Mouse (Mus musculus) megakaryocyte-erythroid progenitor cell, adult 5 weeks (primary cell): ENCODE data around the gene Fat4. TPM values are rescaled to one million over a fixed set of nuclear protein-coding genes. Genes with fewer than 3 reads are reported as not detected.

Experiments used
- polyA plus RNA-seq: library from polyadenylated mRNA; stranded (reverse); fragments of >175 nt; gene quantifications from 2 replicates; pipeline ENCODE4 v1.2.3, GENCODE M21; 2012

The Fat4 gene
- 0.03 TPM in 1 of 2 replicates, not detected in the other for polyA plus RNA-seq

DNA sequence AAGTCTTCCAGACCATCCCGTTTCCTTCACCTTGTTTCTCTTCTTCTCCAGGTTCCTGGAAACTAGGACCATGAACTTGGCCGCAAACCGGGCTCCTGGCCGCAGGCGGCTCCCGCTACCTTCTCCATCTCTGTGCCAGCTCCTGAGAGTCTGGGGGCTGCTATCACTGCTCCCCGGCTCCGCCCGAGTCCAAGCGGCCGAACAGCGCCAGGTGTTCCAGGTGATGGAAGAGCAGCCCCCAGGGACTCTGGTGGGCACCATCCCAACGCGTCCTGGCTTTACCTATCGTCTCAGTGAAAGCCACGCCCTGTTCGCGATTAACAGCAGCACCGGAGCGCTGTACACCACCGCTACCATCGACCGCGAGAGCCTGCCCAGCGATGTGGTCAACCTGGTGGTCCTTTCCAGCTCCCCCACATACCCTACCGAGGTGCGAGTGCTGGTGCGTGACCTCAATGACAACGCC, at the start of gene Fat4:
Fat4 (plus strand) TSS at position 51 of the 466 bp plus-strand sequence.

